Mouse (Mus musculus): Measurements from ENCODE around the gene Atg7.

DNA sequence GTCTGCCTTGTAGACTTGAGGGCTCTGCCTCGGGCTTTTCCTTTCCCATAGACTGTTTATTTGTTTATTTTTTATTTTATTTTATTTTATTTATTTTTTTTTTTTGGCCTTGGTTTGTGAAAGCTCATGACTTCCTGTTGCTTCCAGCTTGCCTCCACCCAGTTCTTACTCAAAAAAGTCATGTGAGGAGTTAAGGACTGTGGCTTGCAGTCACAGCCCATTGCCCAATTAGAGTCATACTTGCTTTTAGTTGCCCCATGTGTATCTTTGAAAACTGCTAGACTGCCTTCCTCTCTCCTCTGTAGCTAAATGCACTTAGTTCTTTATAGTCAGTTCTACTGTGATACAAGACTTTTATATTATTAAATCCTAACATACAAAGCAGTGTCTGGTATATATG, 1.6 kb downstream of the Atg7 start:
- TF ChIP-seq CTCF (IDR thresholded peaks at IDR 0.05; ENCODE audit: low read depth) (no peak), EP300 (IDR thresholded peaks at IDR 0.05; ENCODE audit: low read depth) (no peak)
